Mouse (Mus musculus) CH12.LX (cell line): ENCODE measurements around the gene Dclk1. TPM values are rescaled to one million over a fixed set of nuclear protein-coding genes. Genes with fewer than 3 reads are reported as not detected.

ENCODE experiments used
- DNase-seq: peaks from one replicate; pipeline ENCODE4 v3.0.0-alpha.2; 2013; ENCODE audit errors: extremely low read depth
- H3K27ac ChIP-seq: 2 replicates; pipeline ENCODE4 v1.5.1; 2012; ENCODE audit warnings: low read depth, mild to moderate bottlenecking, control low read depth, moderate library complexity; ENCODE audit not compliant: insufficient read depth
- H3K27me3 ChIP-seq: replicated peaks from 2 replicates; pipeline ENCODE3; 2012; ENCODE audit warnings: inconsistent platforms
- H3K36me3 ChIP-seq, 2 experiments: replicated peaks in 1 of 2; 2 replicates each; pipeline versions ENCODE3 to v1.6.1; 2012; ENCODE audit warnings: inconsistent platforms in 1 of 2, low read length in 1 of 2, mild to moderate bottlenecking in 1 of 2, mixed read lengths in 1 of 2, moderate library complexity in 1 of 2; ENCODE audit not compliant: control insufficient read depth in 1 of 2, insufficient read depth in 1 of 2
- H3K4me1 ChIP-seq, 2 experiments: 2 replicates each; pipeline ENCODE4 v1.6.1; 2012; ENCODE audit warnings: inconsistent platforms in 1 of 2, moderate library complexity in 1 of 2; ENCODE audit not compliant: insufficient read depth in 2 of 2, control insufficient read depth in 1 of 2
- H3K4me2 ChIP-seq: 2 replicates; pipeline ENCODE4 v1.6.1; 2012; ENCODE audit warnings: low read depth, mild to moderate bottlenecking, control low read depth; ENCODE audit not compliant: poor library complexity, insufficient read depth, severe bottlenecking
- H3K4me3 ChIP-seq, 3 experiments: fragments of 150-350 bp in 1 of 3; sonication (generic) in 1 of 3; replicated peaks in 1 of 3; 2 replicates each; pipeline versions ENCODE3 to v1.5.1; 2011 to 2012; ENCODE audit warnings: low read depth in 2 of 3, low read length in 2 of 3, mild to moderate bottlenecking in 2 of 3, moderate library complexity in 2 of 3, control low read depth in 1 of 3, improper control_type of control experiment in 1 of 3, inconsistent platforms in 1 of 3, mixed read lengths in 1 of 3; ENCODE audit not compliant: poor library complexity in 1 of 3
- H3K79me2 ChIP-seq: replicated peaks from 2 replicates; pipeline ENCODE4 v1.6.1; 2012; ENCODE audit warnings: mild to moderate bottlenecking, moderate library complexity; ENCODE audit not compliant: control insufficient read depth, poor library complexity, insufficient read depth, severe bottlenecking; ENCODE audit errors: extremely low read depth
- H3K9ac ChIP-seq: 2 replicates; pipeline ENCODE4 v1.6.1; 2012; ENCODE audit warnings: low read depth, mild to moderate bottlenecking, control low read depth, moderate library complexity; ENCODE audit not compliant: insufficient read depth
- H3K9me3 ChIP-seq: replicated peaks from 2 replicates; pipeline ENCODE3; 2012; ENCODE audit warnings: low read length, inconsistent platforms, mixed read lengths
- BHLHE40 ChIP-seq: IDR thresholded peaks from 2 replicates; pipeline ENCODE4 v1.6.1; 2011; ENCODE audit warnings: mild to moderate bottlenecking, low read depth, low read length, improper control_type of control experiment
- CHD1 ChIP-seq: IDR thresholded peaks from 2 replicates; pipeline ENCODE4 v1.6.1; 2012; ENCODE audit warnings: low read depth, low read length, improper control_type of control experiment, inconsistent platforms
- CHD2 ChIP-seq: IDR thresholded peaks from 2 replicates; pipeline ENCODE4 v1.6.1; 2011; ENCODE audit warnings: low read length, improper control_type of control experiment
- E2F4 ChIP-seq: IDR thresholded peaks from 2 replicates; pipeline ENCODE4 v1.6.1; 2011; ENCODE audit warnings: low read depth, low read length, improper control_type of control experiment; ENCODE audit not compliant: insufficient replicate concordance
- ELF1 ChIP-seq: IDR thresholded peaks from 2 replicates; pipeline ENCODE4 v1.6.1; 2014; ENCODE audit warnings: low read depth, mild to moderate bottlenecking, inconsistent platforms, low read length, improper control_type of control experiment
- EP300 ChIP-seq: IDR thresholded peaks from 2 replicates; pipeline ENCODE4 v1.6.1; 2011; ENCODE audit warnings: low read length, improper control_type of control experiment
- ETS1 ChIP-seq: conservative IDR thresholded peaks from 2 replicates; pipeline ENCODE4 v1.6.1; 2012; ENCODE audit warnings: low read depth, mild to moderate bottlenecking, inconsistent platforms, low read length, improper control_type of control experiment, moderate library complexity
- GABPA ChIP-seq: IDR thresholded peaks from 2 replicates; pipeline ENCODE4 v1.6.1; 2012; ENCODE audit warnings: low read depth, low read length, improper control_type of control experiment, inconsistent platforms; ENCODE audit not compliant: insufficient replicate concordance
- IRF4 ChIP-seq: IDR thresholded peaks from 2 replicates; pipeline ENCODE4 v1.6.1; 2014; ENCODE audit warnings: low read depth, mild to moderate bottlenecking, inconsistent platforms, low read length, improper control_type of control experiment
- JUN ChIP-seq: IDR thresholded peaks from 2 replicates; pipeline ENCODE4 v1.6.1; 2011; ENCODE audit warnings: low read depth, mild to moderate bottlenecking, low read length, improper control_type of control experiment, moderate library complexity; ENCODE audit not compliant: insufficient read depth
- JUND ChIP-seq: conservative IDR thresholded peaks from 2 replicates; pipeline ENCODE4 v1.6.1; 2011; ENCODE audit warnings: low read depth, low read length, improper control_type of control experiment
- KAT2A ChIP-seq: IDR thresholded peaks from 2 replicates; pipeline ENCODE4 v1.6.1; 2012; ENCODE audit warnings: low read length, improper control_type of control experiment, inconsistent platforms; ENCODE audit not compliant: insufficient replicate concordance
- MAFK ChIP-seq: IDR thresholded peaks from 2 replicates; pipeline ENCODE4 v1.6.1; 2011; ENCODE audit warnings: low read length, improper control_type of control experiment; ENCODE audit not compliant: insufficient replicate concordance
- MAZ ChIP-seq: IDR thresholded peaks from 2 replicates; pipeline ENCODE4 v1.6.1; 2012; ENCODE audit warnings: low read depth, mild to moderate bottlenecking, inconsistent platforms, low read length, improper control_type of control experiment, moderate library complexity
- MEF2A ChIP-seq: IDR thresholded peaks from 2 replicates; pipeline ENCODE4 v1.6.1; 2014; ENCODE audit warnings: low read depth, mild to moderate bottlenecking, inconsistent platforms, low read length, improper control_type of control experiment, borderline replicate concordance
- MXI1 ChIP-seq: IDR thresholded peaks from 2 replicates; pipeline ENCODE4 v1.6.1; 2011; ENCODE audit warnings: mild to moderate bottlenecking, low read depth, low read length, improper control_type of control experiment
- MYC ChIP-seq: IDR thresholded peaks from 2 replicates; pipeline ENCODE4 v1.6.1; 2011; ENCODE audit warnings: low read depth, mild to moderate bottlenecking, improper control_type of control experiment, low read length
- NRF1 ChIP-seq: IDR thresholded peaks from 2 replicates; pipeline ENCODE4 v1.6.1; 2014; ENCODE audit warnings: low read depth, mild to moderate bottlenecking, inconsistent platforms, low read length, improper control_type of control experiment, moderate library complexity
- PAX5 ChIP-seq: IDR thresholded peaks from 2 replicates; pipeline ENCODE4 v1.6.1; 2012; ENCODE audit warnings: low read length, inconsistent platforms, mixed read lengths
- POLR2A ChIP-seq: IDR thresholded peaks from 2 replicates; pipeline ENCODE4 v1.6.1; 2011; ENCODE audit warnings: low read depth, mild to moderate bottlenecking, improper control_type of control experiment, low read length
- RCOR1 ChIP-seq: conservative IDR thresholded peaks from 2 replicates; pipeline ENCODE4 v1.6.1; 2012; ENCODE audit warnings: low read depth, mild to moderate bottlenecking, inconsistent platforms, low read length, improper control_type of control experiment
- SIN3A ChIP-seq: IDR thresholded peaks from 2 replicates; pipeline ENCODE4 v1.6.1; 2012; ENCODE audit warnings: low read length, improper control_type of control experiment, inconsistent platforms
- SMC3 ChIP-seq: IDR thresholded peaks from 2 replicates; pipeline ENCODE4 v1.6.1; 2011; ENCODE audit warnings: low read depth, low read length, improper control_type of control experiment
- TBP ChIP-seq: conservative IDR thresholded peaks from 2 replicates; pipeline ENCODE4 v1.6.1; 2011; ENCODE audit warnings: low read depth, low read length, improper control_type of control experiment
- TCF12 ChIP-seq: IDR thresholded peaks from 2 replicates; pipeline ENCODE4 v1.6.1; 2014; ENCODE audit warnings: low read depth, mild to moderate bottlenecking, inconsistent platforms, low read length, improper control_type of control experiment
- UBTF ChIP-seq: IDR thresholded peaks from 2 replicates; pipeline ENCODE4 v1.6.1; 2012; ENCODE audit warnings: low read depth, mild to moderate bottlenecking, inconsistent platforms, low read length, improper control_type of control experiment, moderate library complexity
- USF1 ChIP-seq: IDR thresholded peaks from 2 replicates; pipeline ENCODE4 v1.6.1; 2014; ENCODE audit warnings: low read depth, mild to moderate bottlenecking, inconsistent platforms, low read length, improper control_type of control experiment
- ZC3H11A ChIP-seq: IDR thresholded peaks from 2 replicates; pipeline ENCODE4 v1.6.1; 2012; ENCODE audit warnings: low read depth, mild to moderate bottlenecking, inconsistent platforms, low read length, improper control_type of control experiment
- ZKSCAN1 ChIP-seq: IDR thresholded peaks from 2 replicates; pipeline ENCODE4 v1.6.1; 2012; ENCODE audit warnings: low read depth, inconsistent platforms, low read length, improper control_type of control experiment, borderline replicate concordance
- ZMIZ1 ChIP-seq: IDR thresholded peaks from 2 replicates; pipeline ENCODE4 v1.6.1; 2012; ENCODE audit warnings: low read depth, mild to moderate bottlenecking, inconsistent platforms, low read length, improper control_type of control experiment
- ZNF384 ChIP-seq: IDR thresholded peaks from 2 replicates; pipeline ENCODE4 v1.6.1; 2012; ENCODE audit warnings: low read depth, low read length, improper control_type of control experiment, inconsistent platforms
- dilution Hi-C: fragments of 300-500 bp; cut with MboI; formaldehyde crosslinking; loops from 2 replicates; pipeline ENCODE4 v1.14.3; 2020; ENCODE audit warnings: low sequenced_read_pairs; ENCODE audit not compliant: extremely low pct_unique_long_range_greater_than_20kb, extremely low pct_ligation_motif_present
- in situ Hi-C: fragments of 300-500 bp; cut with MboI; formaldehyde crosslinking; loops from 3 replicates; pipeline ENCODE4 v1.14.3; 2019; ENCODE audit warnings: low sequenced_read_pairs, low pct_ligation_motif_present, low pct_unique_long_range_greater_than_20kb, mixed read lengths
- polyA plus RNA-seq: library from polyadenylated mRNA; unstranded; fragments of >175 nt; gene quantifications from 2 replicates; pipeline ENCODE4 v1.2.1, GENCODE M21; 2012; ENCODE audit warnings: low read depth; ENCODE audit not compliant: insufficient read length
- total RNA-seq, 2 experiments: library from RNA; depleted of rRNA; stranded (reverse); fragments of 300-350 nt in 1 of 2; fragments of >200 nt in 1 of 2; gene quantifications; 2 replicates each; pipeline ENCODE4 v1.2.3; 2012 to 2014

Gene Dclk1
- total and polyA plus RNA-seq, 3 experiments = not detected

DNA sequence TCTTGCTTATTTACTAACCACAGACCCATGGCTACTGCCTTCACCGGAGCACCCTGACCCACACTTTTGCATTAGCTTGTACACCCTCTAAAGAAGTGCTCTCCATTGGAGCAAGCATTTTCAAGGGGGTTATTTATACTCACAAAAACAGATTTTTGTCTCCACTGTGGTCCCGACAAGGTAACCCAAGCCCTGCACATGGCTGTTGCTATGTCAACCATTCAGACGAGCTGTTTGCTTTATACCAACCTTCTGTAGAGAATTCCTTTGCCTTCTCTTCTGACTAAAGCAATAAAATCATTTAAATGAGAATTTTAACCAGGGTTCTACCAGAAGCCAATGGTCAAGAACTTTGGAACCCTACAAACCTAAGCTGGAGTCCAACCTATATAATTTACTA lies 18.3 kb upstream of the Dclk1 start:
- in situ Hi-C loops = no loop called here
- dilution Hi-C loops = no loop called here
- no peak overlapping the region for H3K4me2 ChIP-seq

DNA sequence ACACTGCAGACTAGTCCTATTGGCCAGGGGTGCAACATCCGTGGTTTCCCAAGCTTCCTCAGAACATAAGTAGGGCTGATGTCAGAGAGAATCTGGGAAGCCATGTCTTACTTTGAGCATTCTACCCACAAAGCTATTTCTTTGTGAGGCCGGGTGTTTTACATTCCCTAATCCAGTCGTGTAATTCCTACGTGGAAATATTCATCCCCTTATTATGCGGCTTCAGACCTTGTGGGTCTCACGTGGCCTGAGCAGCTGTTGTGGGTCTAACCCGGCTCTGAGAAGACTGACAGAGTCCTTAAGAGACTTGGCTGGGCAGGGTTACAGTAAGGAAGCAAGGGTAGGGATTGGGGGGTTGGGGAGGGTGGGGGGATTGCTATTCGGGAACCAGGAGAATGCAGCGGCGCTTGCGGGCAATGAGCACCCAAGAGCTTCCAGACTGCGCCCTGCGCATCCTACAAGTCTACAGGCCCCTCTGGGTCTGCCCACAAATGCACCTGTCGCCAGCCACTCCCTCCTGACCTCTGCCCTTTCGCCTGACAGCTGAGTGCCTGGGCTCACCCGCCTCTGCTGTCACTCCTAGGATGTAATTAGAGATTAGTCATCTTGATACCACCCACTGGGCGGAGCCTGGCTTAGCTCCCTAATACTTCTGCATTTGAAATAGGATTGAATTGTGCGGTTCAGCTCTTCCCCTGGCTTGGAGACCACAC lies 15.5 kb upstream of the Dclk1 start:
- Histone ChIP-seq H3K36me3 (no peaks in the 10 kb centered on the region), H3K4me2 (no peak overlapping the region)
- DNase-seq = no peak

More for the DNA sequence above, 18.3 kb upstream of the Dclk1 start:
- Histone ChIP-seq H3K9me3 (peaks cover 60% of the 10 kb centered on the region), H3K27me3 (no peaks in the 10 kb centered on the region), H3K9ac (no peak overlapping the region), H3K4me1 (no peaks in the 10 kb centered on the region), H3K27ac (no peak overlapping the region), H3K79me2 (no peaks in the 10 kb centered on the region), H3K4me3 (no peak overlapping the region), H3K36me3 (no peaks in the 10 kb centered on the region)
- DNase-seq = no peak
- TF ChIP-seq ZC3H11A = no peak
- no peak for TF ChIP-seq ZKSCAN1
- no peak for TF ChIP-seq ZMIZ1
- TF ChIP-seq USF1 = no peak
- TF ChIP-seq E2F4 = no peak
- no peak for TF ChIP-seq JUN
- TF ChIP-seq MXI1 = no peak
- TF ChIP-seq CHD2 = no peak
- no peak for TF ChIP-seq PAX5
- TF ChIP-seq ELF1 = no peak
- TF ChIP-seq MAZ = no peak
- no peak for TF ChIP-seq SIN3A
- TF ChIP-seq MYC = no peak
- no peak for TF ChIP-seq MAFK
- TF ChIP-seq NRF1 = no peak
- TF ChIP-seq MEF2A = no peak
- TF ChIP-seq GABPA = no peak
- TF ChIP-seq JUND = no peak
- no peak for TF ChIP-seq IRF4
- no peak for TF ChIP-seq BHLHE40

More for the DNA sequence above, 15.5 kb upstream of the Dclk1 start:
- dilution Hi-C loops (no loop called here), in situ Hi-C loops (no loop called here)
- Histone ChIP-seq H3K9me3 (peaks cover 71% of the 10 kb centered on the region), H3K79me2 (no peaks in the 10 kb centered on the region), H3K9ac (no peak overlapping the region), H3K4me1 (no peaks in the 10 kb centered on the region), H3K27ac (no peak overlapping the region), H3K4me3 (no peak overlapping the region), H3K27me3 (no peaks in the 10 kb centered on the region)
- TF ChIP-seq ZNF384 (no peak), PAX5 (no peak), SIN3A (no peak), RCOR1 (no peak), JUN (no peak), UBTF (no peak), ETS1 (no peak), ZKSCAN1 (no peak), POLR2A (no peak), KAT2A (no peak), MAFK (no peak), EP300 (no peak), TBP (no peak), ZMIZ1 (no peak), USF1 (no peak), SMC3 (no peak), JUND (no peak), CHD1 (no peak), TCF12 (no peak)
